Mouse (Mus musculus) layer of hippocampus, adult 8-10 months (tissue): ENCODE measurements around the gene Fam107b. TPM values are rescaled to one million over a fixed set of nuclear protein-coding genes. Genes with fewer than 3 reads are reported as not detected.
"Not testable (repeated sequence)": the region's sequence is repeated elsewhere in the genome, so short reads cannot be mapped to it uniquely, and the experiment has no call there.

ENCODE experiments used
- DNase-seq, 2 experiments: peaks; one replicate each; pipeline ENCODE4 v3.0.0; 2022; ENCODE audit warnings: low spot score in 2 of 2
- total RNA-seq, 4 experiments: library from RNA; stranded (reverse); gene quantifications; 2 replicates each; pipeline ENCODE4 v1.2.4; 2022

Gene Fam107b
- total RNA-seq, 4 experiments from 2014 or later, result 11.5 to 17.4 (median 13.9) TPM

GRCm38 (mm10) chr2:3712369-3713042 lies 142.2 kb downstream of the Fam107b start:
- DNase-seq, result no peak

- peak; percentile 77 to 88 for DNase-seq
Measured at GRCm38 (mm10) chr2:3713212-3713681, 143.0 kb downstream of the Fam107b start.

GRCm38 (mm10) chr2:3713682-3714361 lies 143.5 kb downstream of the Fam107b start:
- no peak for DNase-seq

GRCm38 (mm10) chr2:3714511-3714910 lies 144.2 kb downstream of the Fam107b start:
- no peak for DNase-seq

GRCm38 (mm10) chr2:3715424-3715823 lies 145.1 kb downstream of the Fam107b start:
- no peak for DNase-seq

GRCm38 (mm10) chr2:3717268-3717667 lies 147.0 kb downstream of the Fam107b start:
- no peak for DNase-seq

- no peak for DNase-seq
Measured at GRCm38 (mm10) chr2:3717847-3718246, 147.6 kb downstream of the Fam107b start.

GRCm38 (mm10) chr2:3719436-3720121 lies 149.3 kb downstream of the Fam107b start:
- not testable (repeated sequence) for DNase-seq

GRCm38 (mm10) chr2:3721107-3721506 lies 150.8 kb downstream of the Fam107b start:
- no peak for DNase-seq

GRCm38 (mm10) chr2:3721974-3722373 lies 151.7 kb downstream of the Fam107b start:
- DNase-seq, result no peak

- DNase-seq, result no peak
Measured at GRCm38 (mm10) chr2:3723391-3724106, 153.3 kb downstream of the Fam107b start.

- DNase-seq, result peak; percentile 63 to 64
Measured at GRCm38 (mm10) chr2:3726501-3727078, 156.3 kb downstream of the Fam107b start.

GRCm38 (mm10) chr2:3727225-3727930 lies 157.1 kb downstream of the Fam107b start:
- peak in 1 of 2 experiments; percentile 23 for DNase-seq

- no peak for DNase-seq
Measured at GRCm38 (mm10) chr2:3728090-3728489, 157.8 kb downstream of the Fam107b start.

- DNase-seq, result no peak
Measured at GRCm38 (mm10) chr2:3729586-3729985, 159.3 kb downstream of the Fam107b start.

- DNase-seq, result no peak
Measured at GRCm38 (mm10) chr2:3730744-3731143, 160.5 kb downstream of the Fam107b start.

GRCm38 (mm10) chr2:3731316-3732015 lies 161.2 kb downstream of the Fam107b start:
- peak in 1 of 2 experiments; percentile 44 for DNase-seq

- DNase-seq, result no peak
Measured at GRCm38 (mm10) chr2:3737917-3738694, 167.8 kb downstream of the Fam107b start.

- DNase-seq, result no peak
Measured at GRCm38 (mm10) chr2:3738734-3739133, 168.4 kb downstream of the Fam107b start.
